Mouse (Mus musculus): ENCODE data around the gene Zfp738.
"Not testable (repeated sequence)": the region's sequence is repeated elsewhere in the genome, so short reads cannot be mapped to it uniquely, and the experiment has no call there.

The Zfp738 gene

DNA sequence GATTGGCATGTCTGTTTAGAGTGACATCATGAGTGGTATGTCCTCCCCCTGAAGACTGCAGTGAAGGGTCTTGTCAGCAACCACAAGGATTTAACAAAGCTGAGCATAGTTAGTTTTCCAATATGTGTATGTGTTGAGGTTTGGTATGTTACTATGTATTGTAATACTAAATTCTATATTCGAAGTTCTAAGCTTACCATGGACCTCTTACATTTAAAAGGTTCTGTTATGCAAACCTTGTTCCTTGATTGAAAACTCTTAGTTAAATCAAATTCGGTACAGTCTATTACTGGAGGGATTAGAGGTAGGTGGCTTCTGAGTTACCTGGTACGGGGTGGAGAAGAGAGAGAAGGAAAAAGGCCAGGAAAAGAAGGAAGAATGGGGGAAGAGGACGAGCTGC lies at the start of gene Zfp738:
Gene Zfp738 (minus strand): TSS at position 101 of the 400 bp plus-strand sequence.
- DNase-seq (ENCODE audit: low spot score): no peak

DNA sequence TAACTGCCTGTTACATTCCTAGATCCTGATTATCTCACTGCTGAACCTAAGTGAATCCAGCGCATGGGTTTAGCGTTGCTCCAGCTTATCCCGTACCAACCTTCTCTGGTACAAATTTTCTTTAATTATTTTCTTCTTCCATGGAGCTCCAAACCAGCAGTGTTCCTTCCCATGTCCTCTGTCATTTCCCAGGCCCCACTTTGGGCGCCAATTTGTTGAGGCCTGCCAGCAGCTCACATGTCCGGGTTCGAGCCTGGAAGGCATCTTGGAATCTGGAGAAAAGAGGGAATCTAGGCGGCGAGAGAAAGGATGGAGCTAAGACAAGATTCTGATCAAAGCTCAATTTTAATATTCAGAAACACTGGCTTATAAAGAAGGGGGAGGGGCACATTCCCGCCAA lies 47.5 kb upstream of the Zfp738 start:
- not testable (repeated sequence) for DNase-seq (ENCODE audit: low spot score)

DNA sequence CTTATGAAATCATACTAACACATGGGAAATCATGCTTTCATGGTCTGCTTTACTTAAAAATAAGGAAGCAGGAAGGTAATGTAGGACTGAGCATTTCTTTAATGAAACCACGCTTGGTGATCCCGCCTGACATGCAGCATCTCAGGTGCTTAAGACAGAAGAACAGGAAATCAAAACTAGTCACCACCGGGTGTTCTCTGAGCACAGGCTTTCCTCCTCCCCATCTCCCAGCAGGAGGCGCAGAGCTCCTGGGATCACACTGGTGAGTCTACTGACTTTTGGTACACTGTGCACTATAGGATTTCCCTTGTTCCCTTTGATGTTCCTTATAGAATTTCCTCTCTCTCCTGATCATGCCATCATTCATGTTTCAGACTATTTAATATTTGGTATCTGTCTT lies 42.6 kb upstream of the Zfp738 start:
- peak; percentile 51 for DNase-seq (ENCODE audit: low spot score)

DNA sequence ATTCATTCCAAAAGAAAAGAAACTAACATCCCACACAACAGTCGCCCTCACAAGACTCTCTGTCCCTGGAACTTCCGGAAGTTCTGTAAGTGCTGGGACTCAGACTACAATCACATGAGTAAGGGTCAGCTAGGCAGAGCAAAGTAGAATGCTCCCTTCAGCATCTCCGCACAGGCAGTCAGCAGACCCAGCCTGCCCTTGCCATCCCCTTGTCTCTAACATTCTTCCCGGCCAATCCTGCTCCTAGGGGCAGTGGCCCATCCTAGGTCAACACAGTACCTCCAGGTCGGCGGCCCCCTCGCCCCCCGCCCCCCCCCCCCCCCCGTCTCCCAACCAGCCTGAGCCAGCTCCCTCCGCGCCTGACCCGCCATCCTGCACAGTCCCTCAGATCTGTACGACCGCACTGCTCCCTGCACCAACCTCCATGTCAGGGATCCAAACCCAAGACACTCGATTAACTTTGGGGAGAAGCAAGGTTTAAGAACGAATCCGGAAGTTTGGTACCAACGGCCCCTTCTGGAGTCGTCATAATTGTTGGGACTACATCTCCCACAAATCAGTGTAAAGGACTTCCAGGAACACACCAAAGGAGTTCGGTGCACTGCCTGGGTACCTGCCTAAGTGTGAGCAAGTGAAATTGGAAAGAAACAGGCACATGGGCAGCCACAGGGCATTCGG lies 41.9 kb upstream of the Zfp738 start, which contains the start of gene Zfp65:
Gene Zfp65 (minus strand): TSS at position 533 of the 678 bp plus-strand sequence.
- peak; percentile 52 for DNase-seq (ENCODE audit: low spot score)

DNA sequence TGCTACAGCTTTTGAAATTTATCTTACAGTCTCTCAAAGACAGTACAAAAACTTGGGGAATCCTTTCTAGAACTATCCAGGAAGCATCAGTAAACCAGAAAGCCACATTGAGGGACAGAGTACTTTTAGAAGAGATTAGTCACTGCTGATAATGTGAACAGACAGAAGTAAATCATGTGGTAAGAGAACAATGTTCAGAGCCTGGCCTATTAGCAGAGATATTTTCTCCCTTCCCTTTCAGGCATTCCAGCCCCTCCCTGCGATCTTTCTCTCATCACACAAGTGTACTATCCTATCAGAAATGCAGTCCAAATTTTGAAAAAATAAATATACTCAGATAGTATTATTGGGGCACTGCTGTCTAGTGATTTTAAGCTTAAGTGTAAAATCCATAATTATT lies 41.2 kb upstream of the Zfp738 start:
- DNase-seq (ENCODE audit: low spot score): no peak

DNA sequence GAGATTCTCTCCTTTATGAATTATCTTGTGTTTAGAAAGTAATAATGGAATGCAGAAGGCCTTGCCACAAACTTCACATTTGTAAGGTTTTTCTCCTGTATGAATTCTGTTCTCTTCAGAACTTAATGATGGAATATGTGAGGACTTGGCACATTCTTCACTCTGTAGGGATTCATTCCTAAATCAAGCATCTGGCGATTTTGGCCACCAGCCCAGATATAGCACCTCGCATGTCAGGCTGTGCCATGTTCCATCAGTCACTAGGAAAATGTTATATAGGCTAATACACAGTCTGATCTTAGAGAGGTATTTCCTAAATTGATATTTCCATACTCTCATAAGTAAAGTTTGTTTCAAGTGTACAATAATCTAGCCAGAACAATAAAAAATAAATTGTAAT lies 38.5 kb upstream of the Zfp738 start:
- not testable (repeated sequence) for DNase-seq (ENCODE audit: low spot score)

DNA sequence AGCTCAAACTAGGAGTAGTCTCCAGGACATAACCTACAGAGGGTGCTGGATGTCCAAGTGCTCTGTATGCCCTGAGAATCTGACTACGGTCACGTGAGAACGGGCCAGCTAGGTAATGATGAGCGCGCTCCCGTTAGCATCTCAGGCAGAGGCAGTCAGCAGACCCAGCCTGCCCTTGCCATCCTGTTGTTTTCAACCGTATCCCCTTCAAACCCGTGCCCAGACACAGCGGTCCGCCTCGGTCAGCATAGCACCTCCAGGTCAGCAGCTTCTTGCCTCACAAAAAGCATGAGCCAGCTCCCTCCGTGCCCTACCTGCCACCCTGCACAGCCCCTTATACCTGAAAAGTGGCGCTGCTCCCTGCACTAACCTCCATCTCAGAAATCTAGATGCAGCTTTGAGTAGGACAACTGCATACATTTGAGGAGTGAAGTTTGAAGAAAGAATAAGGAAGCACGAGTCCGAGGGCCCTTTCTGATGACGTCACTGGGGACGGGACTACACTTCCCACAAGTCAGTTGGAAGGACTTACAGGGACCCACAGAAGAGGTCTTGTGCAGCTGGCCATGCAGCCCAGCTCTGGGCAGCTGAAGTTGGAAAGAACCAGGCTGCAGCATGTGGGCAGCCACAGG lies 37.1 kb upstream of the Zfp738 start:
- peak; percentile 87 for DNase-seq (ENCODE audit: low spot score)

DNA sequence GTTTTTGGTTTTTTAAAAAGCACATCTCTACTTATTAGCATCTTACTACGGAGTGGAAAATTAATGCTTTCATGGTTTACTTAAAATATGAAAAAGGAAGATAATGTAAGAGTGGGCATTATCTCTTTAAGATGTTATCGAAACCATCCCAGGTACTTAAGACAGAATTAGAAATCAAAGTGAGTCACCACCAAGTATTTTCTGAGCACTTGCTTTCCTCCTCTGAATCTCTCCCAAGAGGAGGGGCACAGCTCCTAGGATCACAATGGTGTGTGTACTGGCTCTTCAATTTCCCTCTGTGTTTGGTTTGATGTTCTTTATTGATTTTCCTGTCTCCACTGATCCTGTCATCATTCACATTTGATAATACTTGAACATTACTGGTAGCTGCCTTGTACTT lies 3.0 kb downstream of the Zfp738 start:
- DNase-seq (ENCODE audit: low spot score): not testable (repeated sequence)

DNA sequence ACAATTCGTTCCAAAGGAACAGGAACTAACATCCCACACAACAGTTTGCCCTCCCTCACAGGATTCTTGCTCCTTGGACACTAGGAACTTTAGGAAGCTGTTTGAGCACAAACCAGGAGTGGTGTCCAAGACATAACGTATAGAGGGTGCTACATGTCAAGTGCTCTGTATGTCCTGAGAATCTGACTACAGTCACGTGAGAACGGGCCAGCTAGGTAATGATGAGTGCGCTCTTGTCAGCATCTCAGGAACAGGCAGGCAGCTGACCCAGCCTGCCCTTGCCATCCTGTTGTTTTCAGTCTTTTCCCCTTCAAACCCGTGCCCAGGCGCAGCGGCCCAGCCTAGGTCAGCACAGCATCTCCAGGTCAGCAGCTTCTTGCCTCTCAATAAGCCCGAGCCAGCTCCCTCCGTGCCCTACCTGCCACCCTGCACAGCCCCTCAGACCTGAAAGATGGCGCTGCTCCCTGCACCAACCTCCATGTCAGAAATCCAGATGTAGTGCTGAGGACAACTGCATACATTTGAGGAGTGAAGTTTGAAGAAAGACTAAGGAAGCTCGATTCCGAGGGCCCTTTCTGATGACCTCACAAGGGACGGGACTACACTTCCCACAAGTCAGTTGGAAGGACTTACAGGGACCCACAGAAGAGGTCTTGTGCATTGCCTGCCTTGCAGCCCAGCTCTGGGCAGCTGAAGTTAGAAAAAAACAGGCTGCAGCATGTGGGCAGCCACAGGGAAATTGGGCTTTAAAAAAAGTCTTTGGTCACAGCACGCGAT lies 3.7 kb downstream of the Zfp738 start:
- DNase-seq (ENCODE audit: low spot score): peak; percentile 78

DNA sequence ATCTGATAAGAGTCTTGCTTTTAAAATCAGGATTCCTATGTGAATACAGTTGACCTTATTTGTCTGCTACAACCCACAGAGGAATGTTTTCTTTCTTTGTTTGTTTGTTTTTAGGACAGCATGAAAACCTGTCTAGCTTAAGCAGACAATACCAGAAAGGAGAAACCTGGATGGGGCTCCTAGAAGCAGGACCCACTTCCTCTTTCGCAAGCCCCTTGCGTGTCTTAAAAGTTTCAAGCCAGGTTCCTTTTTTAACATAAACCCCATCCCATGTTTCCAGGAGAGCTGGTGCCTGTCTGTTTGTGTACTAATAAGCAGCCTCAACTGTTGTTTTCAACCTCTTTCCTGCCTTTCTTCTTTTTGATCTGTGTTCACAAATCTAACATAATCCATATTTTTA lies 12.0 kb downstream of the Zfp738 start:
- DNase-seq (ENCODE audit: low spot score): no peak

DNA sequence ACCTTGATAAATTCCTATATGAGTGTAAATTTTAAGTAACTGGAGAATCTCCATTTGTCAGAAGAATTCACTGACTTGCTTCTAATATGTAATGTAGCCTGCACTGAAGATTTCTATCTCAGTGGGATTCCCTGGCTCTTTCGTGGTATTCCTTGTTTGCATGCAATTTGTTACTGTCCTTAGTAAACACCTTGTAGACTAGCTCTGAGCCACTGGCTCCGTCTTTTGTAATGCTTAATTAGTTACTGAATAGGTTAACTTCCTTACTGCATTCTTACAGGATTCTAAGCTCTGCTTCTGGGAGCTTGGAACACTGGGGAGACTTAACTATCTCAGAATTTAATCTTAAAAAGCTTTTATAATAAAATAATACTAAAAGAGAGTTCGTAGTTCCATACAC lies 34.4 kb downstream of the Zfp738 start:
- DNase-seq (ENCODE audit: low spot score): no peak

DNA sequence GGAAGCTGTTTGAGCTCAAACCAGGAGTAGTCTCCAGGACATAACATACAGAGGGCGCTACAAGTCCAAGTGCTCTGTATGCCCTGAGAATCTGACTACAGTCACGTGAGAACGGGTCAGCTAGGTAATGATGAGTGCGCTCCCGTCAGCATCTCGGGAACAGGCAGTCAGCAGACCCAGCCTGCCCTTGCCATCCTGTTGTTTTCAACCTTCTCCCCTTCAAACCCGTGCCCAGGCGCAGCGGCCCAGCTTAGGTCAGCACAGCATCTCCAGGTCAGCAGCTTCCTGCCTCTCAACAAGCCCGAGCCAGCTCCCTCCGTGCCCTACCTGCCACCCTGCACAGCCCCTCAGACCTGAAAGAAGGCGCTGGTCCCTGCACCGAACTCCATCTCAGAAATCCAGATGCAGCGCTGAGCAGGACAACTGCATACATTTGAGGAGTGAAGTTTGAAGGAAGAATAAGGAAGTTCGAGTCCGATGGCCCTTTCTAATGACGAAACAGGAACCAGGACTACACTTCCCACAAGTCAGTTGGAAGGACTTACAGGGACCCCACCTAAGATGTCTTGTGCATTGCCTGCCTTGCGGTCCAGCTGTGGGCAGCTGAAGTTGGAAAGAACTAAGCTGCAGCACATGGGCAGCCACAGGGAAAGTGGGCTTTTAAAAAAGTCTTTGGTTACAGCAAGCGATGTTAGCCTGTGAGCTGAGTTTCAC lies 49.4 kb downstream of the Zfp738 start, which contains the start of the genes Gm49345 and Zfp729a:
Gene Gm49345 (minus strand): TSS at position 476 of the 714 bp plus-strand sequence.
Gene Zfp729a (minus strand): TSS at position 498 of the 714 bp plus-strand sequence.
- DNase-seq (ENCODE audit: low spot score): peak; percentile 84

DNA sequence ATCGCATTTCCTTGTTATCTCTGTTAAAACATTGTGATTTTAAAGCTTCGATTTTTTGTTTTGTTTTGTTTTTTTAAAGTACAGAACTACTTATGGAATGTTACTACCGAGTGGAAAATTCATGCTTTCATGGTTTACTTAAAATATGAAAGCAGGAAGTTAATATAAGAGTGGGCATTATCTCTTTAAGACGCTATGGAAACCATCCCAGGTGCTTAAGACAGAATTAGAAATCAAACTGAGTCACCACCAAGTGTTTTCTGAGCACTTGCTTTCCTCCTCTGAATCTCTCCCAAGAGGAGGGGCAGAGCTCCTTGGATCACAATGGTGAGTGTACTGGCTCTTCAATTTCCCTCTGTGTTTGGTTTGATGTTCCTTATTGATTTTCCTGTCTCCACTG lies 76.8 kb downstream of the Zfp738 start:
- no peak for DNase-seq (ENCODE audit: low spot score)

DNA sequence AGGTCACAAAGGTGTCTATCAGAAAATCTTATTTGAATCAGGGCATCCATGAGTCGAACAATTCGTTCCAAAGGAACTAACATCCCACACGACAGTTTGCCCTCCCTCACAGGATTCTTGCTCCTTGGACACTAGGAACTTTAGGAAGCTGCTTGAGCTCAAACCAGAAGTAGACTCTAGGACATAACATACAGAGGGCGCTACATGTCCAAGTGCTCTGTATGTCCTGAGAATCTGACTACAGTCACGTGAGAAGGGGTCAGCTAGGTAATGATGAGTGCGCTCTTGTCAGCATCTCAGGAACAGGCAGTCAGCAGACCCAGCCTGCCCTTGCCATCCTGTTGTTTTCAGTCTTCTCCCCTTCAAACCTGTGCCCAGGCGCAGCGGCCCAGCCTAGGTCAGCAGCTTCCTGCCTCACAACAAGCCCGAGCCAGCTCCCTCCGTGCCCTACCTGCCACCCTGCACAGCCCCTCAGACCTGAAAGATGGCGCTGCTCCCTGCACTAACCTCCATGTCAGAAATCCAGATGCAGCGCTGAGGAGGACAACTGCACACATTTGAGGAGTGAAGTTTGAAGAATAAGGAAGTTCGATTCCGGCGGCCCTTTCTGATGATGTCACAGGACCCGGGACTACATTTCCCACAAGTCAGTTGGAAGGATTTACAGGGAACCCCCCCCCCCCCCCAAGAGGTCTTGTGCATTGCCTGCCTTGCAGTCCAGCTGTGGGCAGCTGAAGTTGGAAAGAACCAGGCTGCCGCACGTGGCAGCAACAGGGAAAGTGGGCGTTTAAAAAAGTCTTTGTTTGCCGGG lies 77.6 kb downstream of the Zfp738 start, which contains the start of gene Zfp729b:
Gene Zfp729b (minus strand): TSS at position 642 of the 811 bp plus-strand sequence.
- DNase-seq (ENCODE audit: low spot score): peak; percentile 93
